10 mouse cellular contexts compared by ENCODE assay signal in the genomic region with DNA sequence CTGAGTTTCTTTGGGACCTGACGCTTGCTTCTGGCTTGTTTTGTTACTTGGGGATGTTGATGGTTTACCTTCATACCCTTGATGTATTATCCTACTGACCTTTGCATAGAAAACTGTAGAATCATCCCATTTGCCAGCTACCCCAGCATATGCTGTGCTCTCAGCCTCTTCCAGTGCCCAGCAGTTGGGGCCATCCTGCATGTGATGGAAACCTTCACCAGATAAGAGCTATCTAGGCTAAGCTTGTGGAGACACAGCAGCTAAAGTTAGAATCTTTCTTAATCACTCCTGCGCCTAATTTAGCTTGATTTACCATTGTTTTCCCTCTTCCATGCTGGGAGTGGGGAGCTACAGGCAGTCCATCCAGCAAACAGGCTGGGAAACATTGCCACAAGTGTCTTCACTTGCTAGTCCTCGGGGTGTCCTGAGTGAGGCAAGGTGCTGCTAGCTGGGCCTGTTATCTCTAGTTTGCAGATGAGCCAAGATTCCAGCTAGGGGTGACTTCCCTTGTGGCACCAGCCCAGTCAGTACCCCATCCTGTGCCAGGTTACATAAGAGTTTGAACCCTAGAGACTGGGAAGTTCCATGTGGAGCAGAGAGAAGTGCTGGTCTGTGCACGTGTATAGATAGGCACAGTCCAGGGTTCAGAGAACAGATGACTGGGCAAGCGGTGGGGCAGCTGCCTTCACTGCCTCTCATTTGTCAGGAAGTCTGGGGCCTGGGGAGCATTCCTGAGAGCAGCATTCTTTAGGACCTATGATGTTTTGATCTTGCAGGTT. TPM values are rescaled to one million over a fixed set of nuclear protein-coding genes. Genes with fewer than 3 reads are reported as not detected.
A peak's percentile ranks its signal among the peaks of the same experiment; 100 is the strongest.
DNase-seq lines count a peak whose midpoint lies in the region; ATAC-seq lines count a peak whose summit lies in the region.
"Had no signal": no experiment of that assay in that cellular context is flagged by ENCODE, and none has a peak within 500 bp of the region (broad histone marks: within the 10 kb centered on the region; RNA-seq: fewer than 3 reads in every experiment).

No protein-coding gene starts in this region.

- H3K27ac ChIP-seq in embryonic facial prominence, embryonic 13.5 days = 0 out of 2 replicates have a peak overlapping the region, but pooled peaks have one; percentile 5
- H3K27ac ChIP-seq in embryonic facial prominence, embryonic 10.5 days (replicated peaks) = no peak overlapping the region
- H3K27ac ChIP-seq in intestine, embryonic 14.5 days (ENCODE audit: low read depth) = no peak overlapping the region
- H3K27ac ChIP-seq in liver, embryonic 16.5 days (ENCODE audit: low read length) = peak overlapping the region; percentile 71
- H3K27ac ChIP-seq: midbrain, embryonic 12.5 days had no signal

- WGBS in embryonic facial prominence, embryonic 13.5 days = 74% methylated on average over 5 of the region's 5 CpGs
- WGBS in embryonic facial prominence, embryonic 10.5 days = 75% methylated on average over 5 of the region's 5 CpGs
- WGBS in intestine, embryonic 14.5 days = 66% methylated on average over 5 of the region's 5 CpGs
- 12% methylated on average over 5 of the region's 5 CpGs for WGBS in liver, embryonic 16.5 days (ENCODE audit: insufficient replicate concordance)

- no peak overlapping the region for H3K4me3 ChIP-seq in embryonic facial prominence, embryonic 13.5 days
- no peak overlapping the region for H3K4me3 ChIP-seq in embryonic facial prominence, embryonic 10.5 days
- H3K4me3 ChIP-seq in intestine, embryonic 14.5 days (ENCODE audit: low read depth, low read length) = no peak overlapping the region
- no peak overlapping the region for H3K4me3 ChIP-seq in liver, embryonic 16.5 days (ENCODE audit: low read depth, low read length)
- H3K4me3 ChIP-seq: erythroblast, embryonic 14.5 days; midbrain, embryonic 12.5 days had no signal

- no peaks in the 10 kb centered on the region for H3K27me3 ChIP-seq in embryonic facial prominence, embryonic 13.5 days
- no peaks in the 10 kb centered on the region for H3K27me3 ChIP-seq in embryonic facial prominence, embryonic 10.5 days (replicated peaks; ENCODE audit: low read depth, poor library complexity, severe bottlenecking)
- H3K27me3 ChIP-seq in intestine, embryonic 14.5 days (replicated peaks; ENCODE audit: control insufficient read depth, insufficient read depth, low read length) = no peaks in the 10 kb centered on the region
- no peaks in the 10 kb centered on the region for H3K27me3 ChIP-seq in liver, embryonic 16.5 days (ENCODE audit: control insufficient read depth, insufficient read depth, low read depth, low read length)
- H3K27me3 ChIP-seq: midbrain, embryonic 12.5 days had no signal

- no peak overlapping the region for H3K4me2 ChIP-seq in embryonic facial prominence, embryonic 13.5 days
- H3K4me2 ChIP-seq in intestine, embryonic 14.5 days (ENCODE audit: low read length) = no peak overlapping the region
- peak overlapping the region; percentile 0; the same call in 1 of the 2 replicates for H3K4me2 ChIP-seq in liver, embryonic 16.5 days (ENCODE audit: low read depth, low read length)
- H3K4me2 ChIP-seq: midbrain, embryonic 12.5 days had no signal

- no peaks in the 10 kb centered on the region for H3K9me3 ChIP-seq in embryonic facial prominence, embryonic 13.5 days
- no peaks in the 10 kb centered on the region for H3K9me3 ChIP-seq in embryonic facial prominence, embryonic 10.5 days
- H3K9me3 ChIP-seq in intestine, embryonic 14.5 days (ENCODE audit: control insufficient read depth, low read length) = no peaks in the 10 kb centered on the region
- no peaks in the 10 kb centered on the region for H3K9me3 ChIP-seq in liver, embryonic 16.5 days (replicated peaks; ENCODE audit: control insufficient read depth, low read length)
- H3K9me3 ChIP-seq: midbrain, embryonic 12.5 days had no signal

- H3K36me3 ChIP-seq in embryonic facial prominence, embryonic 13.5 days = peaks cover 11% of the 10 kb centered on the region; the same call in 1 of the 2 replicates
- H3K36me3 ChIP-seq in embryonic facial prominence, embryonic 10.5 days (replicated peaks) = peaks cover 3% of the 10 kb centered on the region; the same call in 1 of the 2 replicates
- no peaks in the 10 kb centered on the region for H3K36me3 ChIP-seq in intestine, embryonic 14.5 days (ENCODE audit: control insufficient read depth, insufficient read depth, low read length)
- no peaks in the 10 kb centered on the region for H3K36me3 ChIP-seq in liver, embryonic 16.5 days (ENCODE audit: control insufficient read depth, insufficient read depth)

- DNase-seq in embryonic facial prominence, embryonic 10.5 days (ENCODE audit: low spot score) = no peak
- DNase-seq in cerebellum, adult 9-11 months = peak; percentile 70
- DNase-seq in intestine, embryonic 14.5 days (ENCODE audit: low spot score) = no peak
- DNase-seq in embryo, embryonic 9.5 days (ENCODE audit: extremely low spot score) = no peak
- DNase-seq in right cerebral cortex, postnatal 14 days = no peak
- no peak for DNase-seq in urinary bladder, postnatal 10 days (ENCODE audit: low spot score)

- no peak for ATAC-seq in embryonic facial prominence, embryonic 13.5 days (ENCODE audit: insufficient number of reproducible peaks, insufficient read depth, low FRiP score, low TSS enrichment, low read depth)
- 0 out of 2 replicates have a peak, but pooled peaks have one; percentile 24 for ATAC-seq in intestine, embryonic 14.5 days (replicated peaks; ENCODE audit: low FRiP score, low TSS enrichment, low read depth)
- ATAC-seq in liver, embryonic 16.5 days (ENCODE audit: low read depth) = peak; percentile 87

- H3K9ac ChIP-seq in embryonic facial prominence, embryonic 13.5 days = no peak overlapping the region
- H3K9ac ChIP-seq in intestine, embryonic 14.5 days (ENCODE audit: low read length) = no peak overlapping the region
- H3K9ac ChIP-seq in liver, embryonic 16.5 days (ENCODE audit: low read depth, low read length) = no peak overlapping the region
- H3K9ac ChIP-seq: midbrain, embryonic 12.5 days had no signal

- H3K4me1 ChIP-seq in embryonic facial prominence, embryonic 13.5 days = peaks cover 7% of the 10 kb centered on the region; the same call in 1 of the 2 replicates
- peaks cover 20% of the 10 kb centered on the region for H3K4me1 ChIP-seq in embryonic facial prominence, embryonic 10.5 days
- 0 out of 2 replicates have a peak, but pooled peaks cover 4% of the 10 kb centered on the region for H3K4me1 ChIP-seq in intestine, embryonic 14.5 days (replicated peaks; ENCODE audit: control insufficient read depth, insufficient read depth, low read length)
- peaks cover 29% of the 10 kb centered on the region for H3K4me1 ChIP-seq in liver, embryonic 16.5 days (ENCODE audit: control insufficient read depth, low read depth, low read length)

RNA-seq across cellular contexts. Expression of gene Mgrn1, which starts 10.4 kb away (rescaled TPM):
- polyA plus RNA-seq in embryonic facial prominence, embryonic 13.5 days (2015; fragmentation: Nextera tagmentation; extraction: Ambion mirVana) = 87.7 and 95.2 TPM in 2 replicates
- 64.9 and 72.0 TPM in 2 replicates for polyA plus RNA-seq in embryonic facial prominence, embryonic 10.5 days (2016; fragmentation: Nextera tagmentation; extraction: Ambion mirVana)
- 83.7 and 87.6 TPM in 2 replicates for polyA plus RNA-seq in intestine, embryonic 14.5 days (2014; fragmentation: Nextera tagmentation; extraction: Ambion mirVana)
- polyA plus RNA-seq in liver, embryonic 16.5 days (2015; fragmentation: Nextera tagmentation; extraction: Ambion mirVana) = 28.2 and 30.4 TPM in 2 replicates

RNA-seq across cellular contexts. Expression of gene Ubald1, which starts 16.3 kb away (rescaled TPM):
- polyA plus RNA-seq in embryonic facial prominence, embryonic 13.5 days (2015; fragmentation: Nextera tagmentation; extraction: Ambion mirVana) = 40.2 and 41.5 TPM in 2 replicates
- 44.0 and 46.2 TPM in 2 replicates for polyA plus RNA-seq in embryonic facial prominence, embryonic 10.5 days (2016; fragmentation: Nextera tagmentation; extraction: Ambion mirVana)
- polyA plus RNA-seq in intestine, embryonic 14.5 days (2014; fragmentation: Nextera tagmentation; extraction: Ambion mirVana) = 39.3 and 40.6 TPM in 2 replicates
- 10.8 and 13.3 TPM in 2 replicates for polyA plus RNA-seq in liver, embryonic 16.5 days (2015; fragmentation: Nextera tagmentation; extraction: Ambion mirVana)

RNA-seq across cellular contexts. Expression of gene Nudt16l1, which starts 42.1 kb away (rescaled TPM):
- polyA plus RNA-seq in embryonic facial prominence, embryonic 13.5 days (2015; fragmentation: Nextera tagmentation; extraction: Ambion mirVana) = 179 and 185 TPM in 2 replicates
- polyA plus RNA-seq in embryonic facial prominence, embryonic 10.5 days (2016; fragmentation: Nextera tagmentation; extraction: Ambion mirVana) = 139 and 151 TPM in 2 replicates
- 145 and 162 TPM in 2 replicates for polyA plus RNA-seq in intestine, embryonic 14.5 days (2014; fragmentation: Nextera tagmentation; extraction: Ambion mirVana)
- polyA plus RNA-seq in liver, embryonic 16.5 days (2015; fragmentation: Nextera tagmentation; extraction: Ambion mirVana) = 47.8 and 49.1 TPM in 2 replicates

Comparison
In these comparisons a context has a peak if more than half of its experiments do, and no peak if none do; other contexts are left out.
1. H3K27ac ChIP-seq: peak in embryonic facial prominence, embryonic 13.5 days (single experiment) and liver, embryonic 16.5 days (single experiment); none in embryonic facial prominence, embryonic 10.5 days (single experiment) and intestine, embryonic 14.5 days (single experiment).